8 mouse cellular contexts compared by ENCODE assay signal in genomic region chr16:37812474-37812886, GRCm38 (mm10). TPM values are rescaled to one million over a fixed set of nuclear protein-coding genes. Genes with fewer than 3 reads are reported as not detected.
DNase-seq lines count a peak whose midpoint lies in the region; ATAC-seq and TF ChIP-seq lines count a peak whose summit lies in the region.

No protein-coding gene starts in this region.

- no peak for TF ChIP-seq EP300 in lung, postnatal 0 days (IDR thresholded peaks at IDR 0.05)

- intact Hi-C loops in heart, postnatal 10 days (cut with DNase I), result loop anchor here (1.0 to 10.0 kb wide), 3 partner anchors 127 to 704 kb away; no protein-coding TSS in a partner anchor
- intact Hi-C loops in gastrocnemius, postnatal 14 days (cut with DNase I; ENCODE audit: low total_unique reads), result no loop called here

- no peak overlapping the region for H3K27ac ChIP-seq in lung, postnatal 0 days (ENCODE audit: low read length)
- peak overlapping the region; percentile 37; the same call in 1 of the 2 replicates for H3K27ac ChIP-seq in stomach, embryonic 15.5 days

- H3K4me2 ChIP-seq in lung, postnatal 0 days (replicated peaks; ENCODE audit: low read depth, low read length), result no peak overlapping the region
- no peak overlapping the region for H3K4me2 ChIP-seq in stomach, embryonic 15.5 days

- H3K9ac ChIP-seq in lung, postnatal 0 days (replicated peaks; ENCODE audit: low read depth), result no peak overlapping the region
- H3K9ac ChIP-seq in stomach, embryonic 15.5 days, result no peak overlapping the region

- no peak for ATAC-seq in G1E (ENCODE audit: extremely low read depth, insufficient number of reproducible peaks, low FRiP score, poor library complexity, severe bottlenecking)
- 0 out of 2 replicates have a peak, but pooled peaks have one; percentile 5 for ATAC-seq in lung, postnatal 0 days
- ATAC-seq in stomach, embryonic 15.5 days (ENCODE audit: insufficient read depth, low FRiP score, low read depth), result no peak

- H3K4me3 ChIP-seq in G1E (ENCODE audit: low read depth, low read length), result no peak overlapping the region
- H3K4me3 ChIP-seq in lung, postnatal 0 days (ENCODE audit: low read depth, low read length), result no peak overlapping the region
- no peak overlapping the region for H3K4me3 ChIP-seq in stomach, embryonic 15.5 days (replicated peaks)

- 33% methylated on average over 9 of the region's 9 CpGs for WGBS in lung, postnatal 0 days
- WGBS in stomach, embryonic 15.5 days, result 50% methylated on average over 9 of the region's 9 CpGs

- DNase-seq in 416B (ENCODE audit: low read depth) (peak; percentile 51), G1E (ENCODE audit: low spot score) (peak; percentile 26)
- peak; percentile 67 to 77 for DNase-seq in cerebellum, postnatal 36 days
- peak; percentile 59 to 66 for DNase-seq in heart, postnatal 10 days
- DNase-seq in layer of hippocampus, adult 11-12 months (ENCODE audit: low spot score), result peak; percentile 71
- DNase-seq in lung, postnatal 0 days (ENCODE audit: low spot score), result peak; percentile 53
- no peak for DNase-seq in gastrocnemius, postnatal 14 days

- no peaks in the 10 kb centered on the region for H3K9me3 ChIP-seq in G1E (replicated peaks)
- H3K9me3 ChIP-seq in lung, postnatal 0 days (ENCODE audit: low read length), result no peaks in the 10 kb centered on the region
- no peaks in the 10 kb centered on the region for H3K9me3 ChIP-seq in stomach, embryonic 15.5 days

- peaks cover 3% of the 10 kb centered on the region; the same call in 1 of the 2 replicates for H3K27me3 ChIP-seq in G1E (ENCODE audit: insufficient read depth, low read length)
- H3K27me3 ChIP-seq in lung, postnatal 0 days (replicated peaks; ENCODE audit: insufficient read depth, low read length), result no peaks in the 10 kb centered on the region
- H3K27me3 ChIP-seq in stomach, embryonic 15.5 days (replicated peaks), result no peaks in the 10 kb centered on the region

- peaks cover 6% of the 10 kb centered on the region for H3K36me3 ChIP-seq in G1E (replicated peaks)
- peaks cover 2% of the 10 kb centered on the region; the same call in 1 of the 2 replicates for H3K36me3 ChIP-seq in lung, postnatal 0 days (ENCODE audit: insufficient read depth, low read length)
- 0 out of 2 replicates have a peak, but pooled peaks cover 3% of the 10 kb centered on the region for H3K36me3 ChIP-seq in stomach, embryonic 15.5 days

- peaks cover 46% of the 10 kb centered on the region for H3K4me1 ChIP-seq in G1E (ENCODE audit: insufficient read depth, low read depth, low read length)
- H3K4me1 ChIP-seq in lung, postnatal 0 days (ENCODE audit: insufficient read depth, low read depth, low read length), result peaks cover 16% of the 10 kb centered on the region; the same call in 1 of the 2 replicates
- H3K4me1 ChIP-seq in stomach, embryonic 15.5 days, result peaks cover 33% of the 10 kb centered on the region

- no peak for TF ChIP-seq CTCF in G1E (IDR thresholded peaks at IDR 0.05; ENCODE audit: low read depth, low read length)
- TF ChIP-seq CTCF in lung, postnatal 0 days (IDR thresholded peaks at IDR 0.05), result peak; percentile 62

RNA-seq across cellular contexts. Expression of gene Fstl1, which starts 35.8 kb away (rescaled TPM):
- 2.9 and 4.8 TPM in 2 replicates for total RNA-seq in G1E (2014; fragmentation: Nextera tagmentation)
- 6.5 and 7.4 TPM in 2 replicates for total RNA-seq in G1E (2017)
- polyA plus RNA-seq in G1E (2012), result 0.67 and 0.68 TPM in 2 replicates
- total RNA-seq in heart, postnatal 10 days (2021), result 100 to 1,000 TPM; 352 to 420 TPM
- 305 and 333 TPM in 2 replicates for polyA plus RNA-seq in lung, postnatal 0 days (2015; fragmentation: Nextera tagmentation; extraction: Ambion mirVana)
- 327 and 347 TPM in 2 replicates for polyA plus RNA-seq in stomach, embryonic 15.5 days (2015; fragmentation: Nextera tagmentation; extraction: Ambion mirVana)
- 100 to 1,000 TPM; 209 to 290 TPM for total RNA-seq in gastrocnemius, postnatal 14 days (2021)

RNA-seq across cellular contexts. Expression of gene Gm36028, which starts 48.5 kb away (rescaled TPM):
- total RNA-seq in G1E (2014; fragmentation: Nextera tagmentation) (not detected in 2 replicates), G1E (2017) (0.12 and 0.16 TPM in 2 replicates)
- polyA plus RNA-seq in G1E (2012), result not detected in 2 replicates
- under 1 TPM in 1 of 2 experiments, not detected in 1; 0.45 TPM for total RNA-seq in heart, postnatal 10 days (2021)
- 0.61 and 0.73 TPM in 2 replicates for polyA plus RNA-seq in lung, postnatal 0 days (2015; fragmentation: Nextera tagmentation; extraction: Ambion mirVana)
- polyA plus RNA-seq in stomach, embryonic 15.5 days (2015; fragmentation: Nextera tagmentation; extraction: Ambion mirVana), result 0.93 and 1.1 TPM in 2 replicates
- not detected for total RNA-seq in gastrocnemius, postnatal 14 days (2021)

RNA-seq across cellular contexts. Expression of gene Lrrc58, which starts 55.7 kb away (rescaled TPM):
- 86.3 and 90.6 TPM in 2 replicates for total RNA-seq in G1E (2014; fragmentation: Nextera tagmentation)
- total RNA-seq in G1E (2017), result 37.9 and 46.5 TPM in 2 replicates
- polyA plus RNA-seq in G1E (2012), result 4.3 and 5.4 TPM in 2 replicates
- total RNA-seq in heart, postnatal 10 days (2021), result 100 to 1,000 TPM in 1 of 2 experiments, 10 to 100 TPM in 1; 89.1 to 116 TPM
- polyA plus RNA-seq in lung, postnatal 0 days (2015; fragmentation: Nextera tagmentation; extraction: Ambion mirVana), result 40.7 and 47.8 TPM in 2 replicates
- polyA plus RNA-seq in stomach, embryonic 15.5 days (2015; fragmentation: Nextera tagmentation; extraction: Ambion mirVana), result 50.1 and 54.3 TPM in 2 replicates
- 10 to 100 TPM; 41.3 to 66.4 TPM for total RNA-seq in gastrocnemius, postnatal 14 days (2021)

Comparison
In these comparisons a context has a peak if more than half of its experiments do, and no peak if none do; other contexts are left out.
1. RNA of gene Fstl1, which starts 35.8 kb away (total RNA-seq): 352 to 420 TPM in heart, postnatal 10 days and 209 to 290 TPM in gastrocnemius, postnatal 14 days; 2.9 to 7.4 TPM in G1E; every median in the first group is over 10 times any median in the second.